Mouse (Mus musculus) spleen, adult 2 months (tissue): ENCODE results near the gene Map1lc3a.

Experiments used
- CTCF ChIP-seq: fragments of 200-500 bp; IDR thresholded peaks from 2 replicates; pipeline ENCODE4 v1.5.1; 2011; ENCODE audit warnings: mild to moderate bottlenecking, inconsistent platforms; ENCODE audit not compliant: insufficient read depth, insufficient read length, insufficient replicate concordance; ENCODE audit errors: extremely low read depth
- POLR2A ChIP-seq: fragments of 200-500 bp; IDR thresholded peaks from 2 replicates; pipeline ENCODE4 v1.6.1; 2011; ENCODE audit warnings: low read depth, low read length, inconsistent platforms

- TF ChIP-seq CTCF (no peak), POLR2A (no peak)
Measured at GRCm38 (mm10) chr2:155308936-155309592, 33.0 kb downstream of the Map1lc3a start.
